Mouse (Mus musculus) heart, adult 11 months (tissue): ENCODE data around the gene Smpdl3b.
"Not testable (repeated sequence)": the region's sequence is repeated elsewhere in the genome, so short reads cannot be mapped to it uniquely, and the experiment has no call there.

Source experiments
- DNase-seq: peaks from one replicate; pipeline ENCODE4 v3.0.0; 2022

Gene Smpdl3b

GRCm38 (mm10) chr4:132778562-132779201, 21.6 kb upstream of the Smpdl3b start:
- peak; percentile 68 for DNase-seq

GRCm38 (mm10) chr4:132776764-132777163, 19.7 kb upstream of the Smpdl3b start:
- DNase-seq, result peak; percentile 90

- DNase-seq, result no peak
Measured at GRCm38 (mm10) chr4:132774905-132775304, 17.9 kb upstream of the Smpdl3b start.

GRCm38 (mm10) chr4:132771776-132772175, 14.7 kb upstream of the Smpdl3b start:
- DNase-seq, result no peak

- DNase-seq, result peak; percentile 100
Measured at GRCm38 (mm10) chr4:132767914-132768876, 11.1 kb upstream of the Smpdl3b start, which contains the start of gene Rpa2. Gene Rpa2 (plus strand): TSS chr4:132768332.

GRCm38 (mm10) chr4:132763125-132763524, 6.1 kb upstream of the Smpdl3b start:
- peak; percentile 68 for DNase-seq

GRCm38 (mm10) chr4:132762602-132763001, 5.5 kb upstream of the Smpdl3b start:
- DNase-seq, result no peak

GRCm38 (mm10) chr4:132760296-132760695, 3.2 kb upstream of the Smpdl3b start:
- DNase-seq, result peak; percentile 93

- DNase-seq, result no peak
Measured at GRCm38 (mm10) chr4:132757633-132758351, 740 bp upstream of the Smpdl3b start.

GRCm38 (mm10) chr4:132752992-132753391, 4.1 kb downstream of the Smpdl3b start:
- DNase-seq, result no peak

- no peak for DNase-seq
Measured at GRCm38 (mm10) chr4:132749258-132749982, 7.6 kb downstream of the Smpdl3b start.

- no peak for DNase-seq
Measured at GRCm38 (mm10) chr4:132748778-132749177, 8.3 kb downstream of the Smpdl3b start.

- DNase-seq, result peak; percentile 99
Measured at GRCm38 (mm10) chr4:132747664-132748259, 9.3 kb downstream of the Smpdl3b start.

- no peak for DNase-seq
Measured at GRCm38 (mm10) chr4:132746911-132747517, 10.0 kb downstream of the Smpdl3b start.

GRCm38 (mm10) chr4:132743992-132744911, 12.8 kb downstream of the Smpdl3b start:
- peak; percentile 93 for DNase-seq

- DNase-seq, result no peak
Measured at GRCm38 (mm10) chr4:132741491-132741890, 15.6 kb downstream of the Smpdl3b start.

GRCm38 (mm10) chr4:132737154-132737553, 19.9 kb downstream of the Smpdl3b start:
- not testable (repeated sequence) for DNase-seq

- no peak for DNase-seq
Measured at GRCm38 (mm10) chr4:132735894-132736293, 21.2 kb downstream of the Smpdl3b start.

GRCm38 (mm10) chr4:132735389-132735788, 21.7 kb downstream of the Smpdl3b start:
- no peak for DNase-seq

- DNase-seq, result no peak
Measured at GRCm38 (mm10) chr4:132734766-132735165, 22.3 kb downstream of the Smpdl3b start.
